Mouse (Mus musculus): ENCODE measurements around the gene Osbpl11.
"Not testable (repeated sequence)": the region's sequence is repeated elsewhere in the genome, so short reads cannot be mapped to it uniquely, and the experiment has no call there.

Osbpl11 gene

DNA sequence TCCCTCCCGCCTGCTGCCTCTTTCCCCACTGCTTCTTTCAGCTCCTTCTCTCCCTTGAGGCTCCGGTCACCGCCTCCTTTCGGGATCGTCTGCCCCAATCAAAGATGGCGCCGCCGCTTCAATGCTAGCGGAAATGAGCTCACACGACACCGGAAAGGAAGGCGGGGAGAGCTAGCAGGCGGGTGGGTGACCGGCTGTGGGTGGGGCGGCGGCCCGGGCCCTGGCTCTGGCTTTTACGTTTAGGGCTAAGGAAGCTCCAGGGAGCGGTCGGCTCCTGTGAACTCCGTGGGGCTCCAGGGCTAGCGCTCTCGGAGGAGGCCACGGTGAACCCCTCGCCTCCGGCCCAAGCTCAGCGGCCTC, at the start of gene Osbpl11:
TSS of gene Osbpl11 (plus strand) at position 171 of the 360 bp plus-strand sequence.
- DNase-seq = peak; percentile 92 to 93

GRCm38 (mm10) chr16:33135167-33135566, 49.7 kb upstream of the Osbpl11 start:
- DNase-seq = no peak

- DNase-seq = not testable (repeated sequence)
These were observed 45.8 kb upstream of the Osbpl11 start for GRCm38 (mm10) chr16:33139061-33139460.

DNA sequence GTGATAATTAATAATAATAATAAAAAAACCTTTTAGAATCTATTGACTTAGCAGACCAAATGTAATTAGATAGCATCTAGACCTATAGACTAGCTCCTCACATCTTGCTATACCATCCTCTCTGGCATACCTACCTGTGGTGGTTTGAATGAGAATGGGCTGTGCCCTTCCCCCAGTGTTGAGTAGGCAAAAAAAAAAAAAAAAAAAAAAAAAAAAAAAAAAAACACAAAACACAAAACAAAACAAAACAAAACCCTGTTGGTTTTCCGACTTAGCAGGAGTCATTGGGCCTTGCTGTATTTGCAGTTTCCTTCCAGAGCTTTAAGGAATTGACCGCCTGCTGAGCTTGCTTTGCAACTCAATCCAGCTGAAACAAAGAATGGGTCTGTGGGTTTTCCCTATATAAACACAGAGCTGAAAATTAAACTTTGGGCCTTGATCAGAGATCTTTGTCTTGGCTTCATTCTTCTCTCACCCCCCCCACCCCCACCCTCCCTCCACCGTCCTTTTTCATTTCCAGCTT, 43.1 kb upstream of the Osbpl11 start:
- DNase-seq = no peak

GRCm38 (mm10) chr16:33143452-33143851, 41.4 kb upstream of the Osbpl11 start:
- DNase-seq = no peak

GRCm38 (mm10) chr16:33146185-33146584, 38.7 kb upstream of the Osbpl11 start:
- peak in 1 of 2 experiments; percentile 7 for DNase-seq

DNA sequence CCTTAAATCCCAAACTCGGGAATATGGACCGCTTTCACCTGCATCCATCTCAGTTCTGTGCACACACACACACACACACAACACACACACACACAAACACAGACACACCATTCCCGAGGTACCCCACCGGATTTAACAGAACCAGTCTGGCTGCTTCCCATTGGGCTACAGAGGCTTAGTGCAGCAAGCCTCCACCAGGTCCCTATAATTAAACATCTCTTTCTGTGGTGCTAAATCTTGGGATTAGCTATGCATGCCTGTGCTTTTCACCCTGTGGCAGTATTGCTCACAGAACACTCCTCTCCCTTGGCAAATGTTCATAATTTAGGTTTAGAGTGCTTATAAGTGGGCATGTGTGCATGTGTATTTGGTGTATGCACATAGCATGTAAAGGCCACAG, 36.7 kb upstream of the Osbpl11 start:
- no peak for DNase-seq

GRCm38 (mm10) chr16:33150875-33151274, 34.0 kb upstream of the Osbpl11 start:
- not testable (repeated sequence) for DNase-seq

DNA sequence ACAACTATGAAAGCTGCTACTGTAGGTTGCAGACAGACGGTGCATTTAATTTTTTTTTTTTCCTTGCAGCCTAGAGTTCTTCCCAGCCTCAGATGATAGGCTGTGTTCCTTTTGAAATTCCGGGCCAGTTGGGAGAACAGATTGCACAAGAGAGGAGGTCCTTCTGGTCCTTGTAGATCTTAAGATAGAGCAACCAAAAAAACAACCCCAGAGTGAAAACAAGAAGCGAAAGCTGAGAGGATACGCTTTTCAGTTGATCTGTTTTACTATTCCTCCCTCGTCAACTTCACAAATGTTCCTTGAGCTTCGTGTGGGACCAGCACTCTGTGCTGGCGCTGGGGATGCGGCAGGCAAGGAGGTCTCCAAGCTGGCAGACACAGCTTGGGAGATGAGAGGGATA, 33.3 kb upstream of the Osbpl11 start:
- DNase-seq = no peak

- DNase-seq = peak; percentile 46 to 50
These were observed 29.9 kb upstream of the Osbpl11 start for GRCm38 (mm10) chr16:33154992-33155391.

- DNase-seq = no peak
These were observed 26.9 kb upstream of the Osbpl11 start for GRCm38 (mm10) chr16:33158006-33158405.

DNA sequence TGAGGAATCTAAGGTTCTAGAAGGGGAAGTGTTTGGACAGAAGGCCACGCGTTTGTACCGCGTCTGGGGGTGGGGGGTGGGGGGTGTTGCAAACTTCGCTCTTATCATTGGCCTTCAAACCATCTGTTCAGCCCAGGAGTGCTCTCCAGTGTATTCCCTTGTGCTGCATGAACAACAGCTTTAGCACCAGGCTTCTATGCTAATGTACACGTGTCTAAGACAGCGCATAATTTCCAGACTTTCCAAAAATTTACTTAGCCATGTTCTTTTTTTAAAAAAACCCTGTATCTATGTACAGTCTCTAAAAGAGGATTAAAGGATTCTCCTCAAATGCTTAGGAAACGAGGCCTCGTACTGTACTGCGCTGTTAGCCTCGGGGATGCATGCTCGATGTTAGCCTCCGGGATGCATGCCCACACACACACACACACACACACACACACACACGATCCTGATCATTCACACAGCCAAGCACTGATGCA, 26.2 kb upstream of the Osbpl11 start:
- no peak for DNase-seq

DNA sequence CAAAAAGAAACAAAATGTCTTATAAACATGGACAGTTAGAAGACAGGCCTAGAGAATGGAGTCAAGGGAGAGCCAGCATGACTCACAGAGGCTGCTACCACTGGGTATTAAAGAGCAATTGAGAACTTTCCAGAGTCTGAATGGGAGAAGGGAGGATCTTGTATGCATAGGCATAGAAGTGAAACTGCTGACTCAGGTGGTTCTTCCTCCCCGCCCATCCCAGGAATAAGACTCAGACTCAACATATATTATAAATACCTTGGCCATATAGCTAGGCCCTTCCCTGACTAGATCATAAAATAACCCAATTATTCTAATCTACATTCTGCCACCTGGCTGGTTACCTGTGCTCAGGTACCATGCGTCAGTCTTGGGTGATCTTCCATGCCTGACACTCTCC, 25.5 kb upstream of the Osbpl11 start:
- DNase-seq = no peak

DNA sequence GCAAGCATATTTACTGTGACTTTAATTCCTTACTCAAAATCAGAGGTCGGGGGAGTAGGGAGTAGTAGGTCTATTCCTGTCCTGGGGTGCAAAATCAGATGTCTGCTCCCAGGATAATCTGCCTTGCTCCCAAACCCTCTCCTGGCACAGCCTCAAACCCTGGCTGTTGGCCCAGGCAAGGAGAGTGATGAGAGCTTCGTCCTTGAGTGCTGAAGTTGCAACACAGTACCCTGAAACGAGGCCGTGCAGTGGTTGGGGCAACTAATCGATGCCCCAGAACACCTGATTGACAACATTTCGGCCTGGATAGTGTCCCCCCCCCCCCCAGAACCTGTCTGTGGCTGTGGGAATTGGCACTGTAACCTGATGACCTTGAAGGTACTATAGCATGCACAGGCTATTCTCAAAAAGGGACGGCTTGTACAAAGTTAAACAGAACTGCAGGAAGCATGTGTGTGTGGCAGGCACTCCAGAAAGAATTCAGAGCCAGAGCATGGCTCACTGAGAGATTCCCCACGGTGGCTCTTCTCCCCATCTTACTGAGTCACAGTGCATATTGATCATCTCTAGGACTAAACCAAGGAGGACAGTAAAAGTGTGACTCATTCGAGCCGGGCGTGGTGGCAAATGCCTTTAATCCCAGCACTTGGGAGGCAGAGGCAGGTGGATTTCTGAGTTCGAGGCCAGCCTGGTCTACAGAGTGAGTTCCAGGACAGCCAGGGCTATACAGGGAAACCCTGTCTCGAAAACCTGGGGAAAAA, 21.4 kb upstream of the Osbpl11 start:
- no peak for DNase-seq

GRCm38 (mm10) chr16:33166284-33166683, 18.6 kb upstream of the Osbpl11 start:
- peak; percentile 76 to 77 for DNase-seq

GRCm38 (mm10) chr16:33167537-33167936, 17.3 kb upstream of the Osbpl11 start:
- peak; percentile 35 to 40 for DNase-seq

GRCm38 (mm10) chr16:33169471-33170034, 15.3 kb upstream of the Osbpl11 start:
- DNase-seq = no peak

GRCm38 (mm10) chr16:33170716-33171587, 13.9 kb upstream of the Osbpl11 start:
- DNase-seq = no peak

GRCm38 (mm10) chr16:33171800-33172199, 13.1 kb upstream of the Osbpl11 start:
- DNase-seq = no peak

- DNase-seq = no peak
These were observed 11.7 kb upstream of the Osbpl11 start for GRCm38 (mm10) chr16:33173151-33173550.

DNA sequence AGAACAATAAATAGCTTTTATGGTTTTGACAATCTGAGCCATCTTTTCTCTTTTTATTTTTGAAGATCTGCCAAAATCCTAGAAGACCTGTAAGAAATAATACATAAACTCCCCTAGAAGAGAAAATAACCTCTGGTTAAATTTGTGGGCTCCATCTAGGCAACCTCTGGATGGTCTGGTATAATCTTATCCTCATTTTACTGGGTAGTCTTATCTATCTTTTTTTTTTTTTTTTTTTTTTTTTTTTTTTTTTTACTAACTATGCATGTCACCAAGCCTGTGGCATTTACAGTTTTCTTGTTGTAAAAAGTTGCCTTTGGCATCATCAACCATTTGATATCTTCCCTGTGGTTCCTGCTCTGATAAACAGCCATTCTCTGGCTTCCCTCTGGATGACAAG, 10.2 kb upstream of the Osbpl11 start:
- no peak for DNase-seq

GRCm38 (mm10) chr16:33176831-33177230, 8.0 kb upstream of the Osbpl11 start:
- DNase-seq = not testable (repeated sequence)

DNA sequence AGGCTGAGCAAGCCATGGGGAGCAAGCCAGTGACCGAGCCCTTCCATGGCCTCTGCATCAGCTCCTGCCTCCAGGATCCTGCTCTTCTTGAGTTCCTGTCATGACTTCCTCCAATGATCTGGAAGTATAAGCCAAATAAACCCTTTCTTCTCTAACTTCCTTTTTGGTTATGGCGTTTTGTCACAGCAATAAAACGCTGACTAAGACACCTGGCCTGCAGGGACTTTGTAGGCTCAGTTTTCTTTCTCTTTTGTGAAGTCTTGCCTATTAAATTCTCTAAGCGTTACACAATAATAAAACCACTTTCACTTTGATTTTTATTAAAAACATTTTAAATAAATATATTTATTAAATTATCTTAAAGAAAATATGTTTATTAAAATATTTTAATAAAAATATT, 7.1 kb upstream of the Osbpl11 start:
- DNase-seq = no peak
